ENCODE assay signal across 8 mouse cellular contexts in genomic region chr8:70798281-70798680, GRCm38 (mm10). TPM values are rescaled to one million over a fixed set of nuclear protein-coding genes. Genes with fewer than 3 reads are reported as not detected.
A peak's percentile ranks its signal among the peaks of the same experiment; 100 is the strongest.
DNase-seq lines count a peak whose midpoint lies in the region; ATAC-seq and TF ChIP-seq lines count a peak whose summit lies in the region.

No protein-coding gene starts in this region.

- no peak for ATAC-seq in forebrain, postnatal 0 days
- no peak for ATAC-seq in kidney, embryonic 16.5 days (ENCODE audit: low FRiP score, low TSS enrichment)

- H3K27ac ChIP-seq in forebrain, postnatal 0 days (ENCODE audit: low read depth, low read length) = no peak overlapping the region
- H3K27ac ChIP-seq in kidney, embryonic 16.5 days (ENCODE audit: low read length) = no peak overlapping the region

- intact Hi-C loops in left cerebral cortex, postnatal 4 days (cut with DNase I) = no loop called here

- H3K9ac ChIP-seq in forebrain, postnatal 0 days = peak overlapping the region; percentile 59; the same call in 1 of the 2 replicates
- 0 out of 2 replicates have a peak overlapping the region, but pooled peaks have one; percentile 65 for H3K9ac ChIP-seq in kidney, embryonic 16.5 days (replicated peaks; ENCODE audit: low read length)

- peaks cover 22% of the 10 kb centered on the region for H3K4me1 ChIP-seq in forebrain, postnatal 0 days (ENCODE audit: insufficient read depth)
- H3K4me1 ChIP-seq in kidney, embryonic 16.5 days (ENCODE audit: insufficient read depth, low read length) = peaks cover 21% of the 10 kb centered on the region

- H3K36me3 ChIP-seq in forebrain, postnatal 0 days (ENCODE audit: insufficient read depth) = no peaks in the 10 kb centered on the region
- H3K36me3 ChIP-seq in kidney, embryonic 16.5 days (ENCODE audit: insufficient read depth, low read length) = no peaks in the 10 kb centered on the region

- peak; percentile 62 for DNase-seq in kidney, adult 11 months
- DNase-seq in kidney, postnatal 4 days = no peak
- peak; percentile 49 for DNase-seq in forebrain, postnatal 0 days
- DNase-seq in lung, postnatal 14 days = peak; percentile 61
- DNase-seq in ovary, adult 18-20 months (ENCODE audit: low spot score) = no peak
- DNase-seq in left cerebral cortex, postnatal 4 days = no peak
- no peak for DNase-seq in thymus, postnatal 0 days (ENCODE audit: low spot score)

- H3K27me3 ChIP-seq in forebrain, postnatal 0 days (ENCODE audit: insufficient read depth, low read length) = peaks cover 5% of the 10 kb centered on the region
- peaks cover 40% of the 10 kb centered on the region for H3K27me3 ChIP-seq in kidney, embryonic 16.5 days (ENCODE audit: insufficient read depth, low read length)

- TF ChIP-seq CTCF in forebrain, postnatal 0 days (IDR thresholded peaks at IDR 0.05; ENCODE audit: low read depth) = no peak

- peak overlapping the region; percentile 62 for H3K4me3 ChIP-seq in forebrain, postnatal 0 days (ENCODE audit: low read depth, low read length)
- peak overlapping the region; percentile 62 for H3K4me3 ChIP-seq in kidney, embryonic 16.5 days (ENCODE audit: low read length)

- peak overlapping the region; percentile 94 for H3K4me2 ChIP-seq in forebrain, postnatal 0 days (ENCODE audit: low read depth)
- peak overlapping the region; percentile 93 for H3K4me2 ChIP-seq in kidney, embryonic 16.5 days (replicated peaks; ENCODE audit: low read depth, low read length)

- no peaks in the 10 kb centered on the region for H3K9me3 ChIP-seq in forebrain, postnatal 0 days (ENCODE audit: low read length)
- no peaks in the 10 kb centered on the region for H3K9me3 ChIP-seq in kidney, embryonic 16.5 days (ENCODE audit: low read length)

- WGBS in forebrain, postnatal 0 days = 11% methylated on average over 15 of the region's 15 CpGs
- 12% methylated on average over 15 of the region's 15 CpGs for WGBS in kidney, embryonic 16.5 days

RNA-seq across cellular contexts. Expression of gene Mast3, which starts 6.6 kb away (rescaled TPM):
- 26.2 and 60.0 TPM in 2 replicates for total RNA-seq in forebrain, postnatal 0 days (2014; rRNA removed)
- polyA plus RNA-seq in forebrain, postnatal 0 days (2015; fragmentation: Nextera tagmentation; extraction: Ambion mirVana) = 20.3 and 25.2 TPM in 2 replicates
- polyA plus RNA-seq in kidney, embryonic 16.5 days (2015; fragmentation: Nextera tagmentation; extraction: Ambion mirVana) = 16.2 and 16.3 TPM in 2 replicates
- total RNA-seq in left cerebral cortex, postnatal 4 days (2021) = 10 to 100 TPM; 78.2 to 86.3 TPM
- polyA plus RNA-seq in thymus, postnatal 0 days (2015; fragmentation: Nextera tagmentation; extraction: Ambion mirVana) = 37.2 and 37.3 TPM in 2 replicates

RNA-seq across cellular contexts. Expression of gene Il12rb1, which starts 10.0 kb away (rescaled TPM):
- 0.05 TPM in 1 of 2 replicates, not detected in the other for total RNA-seq in forebrain, postnatal 0 days (2014; rRNA removed)
- not detected in 2 replicates for polyA plus RNA-seq in forebrain, postnatal 0 days (2015; fragmentation: Nextera tagmentation; extraction: Ambion mirVana)
- 0.05 and 0.12 TPM in 2 replicates for polyA plus RNA-seq in kidney, embryonic 16.5 days (2015; fragmentation: Nextera tagmentation; extraction: Ambion mirVana)
- total RNA-seq in left cerebral cortex, postnatal 4 days (2021) = under 1 TPM; 0.20 to 0.22 TPM
- 16.2 TPM in 2 replicates for polyA plus RNA-seq in thymus, postnatal 0 days (2015; fragmentation: Nextera tagmentation; extraction: Ambion mirVana)

RNA-seq across cellular contexts. Expression of gene Pik3r2, which starts 21.8 kb away (rescaled TPM):
- 160 and 170 TPM in 2 replicates for total RNA-seq in forebrain, postnatal 0 days (2014; rRNA removed)
- polyA plus RNA-seq in forebrain, postnatal 0 days (2015; fragmentation: Nextera tagmentation; extraction: Ambion mirVana) = 147 and 153 TPM in 2 replicates
- 72.8 and 77.3 TPM in 2 replicates for polyA plus RNA-seq in kidney, embryonic 16.5 days (2015; fragmentation: Nextera tagmentation; extraction: Ambion mirVana)
- 100 to 1,000 TPM; 187 to 198 TPM for total RNA-seq in left cerebral cortex, postnatal 4 days (2021)
- 35.1 and 38.6 TPM in 2 replicates for polyA plus RNA-seq in thymus, postnatal 0 days (2015; fragmentation: Nextera tagmentation; extraction: Ambion mirVana)

RNA-seq across cellular contexts. Expression of gene Mpv17l2, which starts 37.5 kb away (rescaled TPM):
- total RNA-seq in forebrain, postnatal 0 days (2014; rRNA removed) = 33.7 and 39.9 TPM in 2 replicates
- polyA plus RNA-seq in forebrain, postnatal 0 days (2015; fragmentation: Nextera tagmentation; extraction: Ambion mirVana) = 60.4 and 61.9 TPM in 2 replicates
- polyA plus RNA-seq in kidney, embryonic 16.5 days (2015; fragmentation: Nextera tagmentation; extraction: Ambion mirVana) = 57.0 and 60.4 TPM in 2 replicates
- 10 to 100 TPM; 31.7 to 32.6 TPM for total RNA-seq in left cerebral cortex, postnatal 4 days (2021)
- 54.3 and 54.4 TPM in 2 replicates for polyA plus RNA-seq in thymus, postnatal 0 days (2015; fragmentation: Nextera tagmentation; extraction: Ambion mirVana)

RNA-seq across cellular contexts. Expression of gene Arrdc2, which starts 41.2 kb away (rescaled TPM):
- total RNA-seq in forebrain, postnatal 0 days (2014; rRNA removed) = 15.4 and 25.9 TPM in 2 replicates
- 5.6 and 7.1 TPM in 2 replicates for polyA plus RNA-seq in forebrain, postnatal 0 days (2015; fragmentation: Nextera tagmentation; extraction: Ambion mirVana)
- 6.7 and 7.0 TPM in 2 replicates for polyA plus RNA-seq in kidney, embryonic 16.5 days (2015; fragmentation: Nextera tagmentation; extraction: Ambion mirVana)
- 10 to 100 TPM; 13.0 to 14.9 TPM for total RNA-seq in left cerebral cortex, postnatal 4 days (2021)
- 11.0 and 11.4 TPM in 2 replicates for polyA plus RNA-seq in thymus, postnatal 0 days (2015; fragmentation: Nextera tagmentation; extraction: Ambion mirVana)

Comparison
In these comparisons a context has a peak if more than half of its experiments do, and no peak if none do; other contexts are left out.
1. DNase-seq: peak in kidney, adult 11 months (single experiment), forebrain, postnatal 0 days (single experiment) and lung, postnatal 14 days (single experiment); none in kidney, postnatal 4 days (0 of 2), ovary, adult 18-20 months (single experiment), left cerebral cortex, postnatal 4 days (single experiment) and thymus, postnatal 0 days (single experiment).
2. RNA of gene Il12rb1, which starts 10.0 kb away (polyA plus RNA-seq): 16.2 TPM in thymus, postnatal 0 days; not detected in forebrain, postnatal 0 days and 0.05 to 0.12 TPM in kidney, embryonic 16.5 days; every median in the first group is over 10 times any median in the second.